Mouse (Mus musculus) stomach, embryonic 15.5 days (tissue): Measurements from ENCODE around the gene Dnajb12. TPM values are rescaled to one million over a fixed set of nuclear protein-coding genes. Genes with fewer than 3 reads are reported as not detected.

Source experiments
- ATAC-seq: fragments of 200-750 bp; cut with Nextera tagmentation; 2 replicates; pipeline ENCODE4 v1.8.0; 2017; ENCODE audit warnings: low read depth, moderate number of reproducible peaks, moderate TSS enrichment; ENCODE audit not compliant: insufficient read depth, low FRiP score
- H3K27ac ChIP-seq: fragments of 300-500 bp; sonication (generic); 2 replicates; pipeline ENCODE4 v1.5.1; 2015; ENCODE audit warnings: mild to moderate bottlenecking, inconsistent platforms
- H3K27me3 ChIP-seq: fragments of 300-500 bp; sonication (generic); replicated peaks from 2 replicates; pipeline ENCODE4 v1.6.1; 2015; ENCODE audit warnings: inconsistent platforms
- H3K36me3 ChIP-seq: fragments of 300-500 bp; sonication (generic); 2 replicates; pipeline ENCODE4 v1.6.1; 2015; ENCODE audit warnings: inconsistent platforms
- H3K4me1 ChIP-seq: fragments of 300-500 bp; sonication (generic); 2 replicates; pipeline ENCODE4 v1.6.1; 2015; ENCODE audit warnings: inconsistent platforms
- H3K4me2 ChIP-seq: fragments of 300-500 bp; sonication (generic); 2 replicates; pipeline ENCODE4 v1.6.1; 2015; ENCODE audit warnings: mild to moderate bottlenecking, inconsistent platforms
- H3K4me3 ChIP-seq: fragments of 300-500 bp; sonication (generic); replicated peaks from 2 replicates; pipeline ENCODE4 v1.5.1; 2015; ENCODE audit warnings: inconsistent platforms
- H3K9ac ChIP-seq: fragments of 300-500 bp; sonication (generic); 2 replicates; pipeline ENCODE4 v1.6.1; 2015; ENCODE audit warnings: inconsistent platforms
- H3K9me3 ChIP-seq: fragments of 300-500 bp; sonication (generic); 2 replicates; pipeline ENCODE4 v1.6.1; 2016; ENCODE audit warnings: inconsistent platforms
- WGBS: fragments of 180-500 bp; shearing (Covaris S2); methylation state at CpG from one replicate; pipeline ENCODE4 v1.1.7; 2015; 5-methylcytosine and 5-hydroxymethylcytosine counted together
- polyA plus RNA-seq: library from polyadenylated mRNA; unstranded; fragments of >200 nt; fragmentation: Nextera tagmentation; extraction: Ambion mirVana; gene quantifications from 2 replicates; pipeline ENCODE4 v1.2.1, GENCODE M21; 2015

Gene Dnajb12
- 20.6 and 22.0 TPM in 2 replicates for polyA plus RNA-seq

DNA sequence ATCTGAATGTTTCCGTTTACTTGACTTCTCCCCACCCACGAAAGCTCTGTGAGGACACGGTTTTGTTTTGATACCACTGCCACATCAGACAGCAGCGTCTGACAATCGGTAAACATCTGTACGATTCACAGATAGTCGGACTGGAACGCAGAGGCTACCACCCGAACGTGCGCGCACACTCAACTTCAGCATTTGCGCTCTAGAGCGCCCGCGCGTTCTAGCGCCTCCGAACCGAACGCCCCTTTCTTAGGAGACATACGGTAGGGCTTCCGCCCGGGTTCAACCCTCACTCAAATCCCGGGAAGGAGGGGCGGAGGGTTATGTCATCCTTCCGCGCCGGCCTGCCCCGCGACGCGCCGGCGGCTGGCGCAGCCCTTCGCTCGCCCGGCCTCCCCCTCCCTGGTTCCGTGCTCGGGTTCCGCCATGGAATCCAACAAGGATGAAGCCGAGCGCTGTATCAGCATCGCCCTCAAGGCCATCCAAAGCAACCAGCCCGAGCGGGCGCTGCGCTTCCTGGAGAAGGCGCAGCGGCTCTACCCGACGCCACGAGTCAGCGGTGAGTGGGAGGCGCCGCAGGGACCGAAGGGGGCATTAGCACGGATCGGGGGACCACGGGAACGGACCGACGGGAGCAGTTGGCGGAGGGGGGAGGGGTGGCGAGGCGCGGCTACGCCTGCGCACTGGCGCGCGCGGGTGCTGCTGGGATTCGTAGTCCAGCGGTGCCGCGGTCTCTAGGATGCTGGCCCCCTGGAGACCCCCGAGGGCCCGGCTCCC, at the start of gene Dnajb12:
Gene Dnajb12 (plus strand): TSS at position 302 of the 774 bp plus-strand sequence.
- peak within 1 kb of the TSS; percentile 100 for H3K27ac ChIP-seq
- H3K27me3 ChIP-seq, result no peaks in the 10 kb centered on the region
- WGBS, result under 1% methylated on average over 78 of the region's 80 CpGs
- H3K4me1 ChIP-seq, result peaks cover 16% of the 10 kb centered on the region
- H3K4me3 ChIP-seq, result peak within 1 kb of the TSS; percentile 89
- peak; percentile 88 for ATAC-seq
- no peaks in the 10 kb centered on the region for H3K9me3 ChIP-seq
- H3K4me2 ChIP-seq, result peak within 1 kb of the TSS; percentile 72
- H3K9ac ChIP-seq, result peak within 1 kb of the TSS; percentile 90
- H3K36me3 ChIP-seq, result peaks cover 3% of the 10 kb centered on the region; the same call in 1 of the 2 replicates

DNA sequence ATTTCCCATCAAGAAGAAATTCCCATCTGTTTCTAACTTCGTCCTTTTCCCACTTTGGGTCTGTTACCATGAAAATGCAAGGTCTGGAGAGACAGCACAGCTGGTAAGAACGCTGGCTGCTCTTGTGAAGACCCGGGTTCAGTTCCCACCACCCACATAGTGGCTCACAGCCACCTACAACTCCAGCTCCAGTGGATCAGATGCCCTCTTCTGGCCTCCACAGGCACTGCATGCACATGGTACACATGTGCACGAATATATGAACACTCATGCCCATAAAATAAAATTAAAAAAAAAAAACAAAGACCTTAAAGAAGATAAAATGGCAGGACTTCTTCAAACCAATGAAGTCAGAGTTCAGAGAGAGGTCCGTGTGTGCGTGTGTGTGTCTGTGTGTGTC, 49.5 kb upstream of the Dnajb12 start:
- no peak overlapping the region for H3K27ac ChIP-seq
- H3K4me1 ChIP-seq, result no peaks in the 10 kb centered on the region
- H3K27me3 ChIP-seq, result no peaks in the 10 kb centered on the region
- H3K4me2 ChIP-seq, result no peak overlapping the region
- no peaks in the 10 kb centered on the region for H3K9me3 ChIP-seq
- H3K36me3 ChIP-seq, result peaks cover 23% of the 10 kb centered on the region
- H3K4me3 ChIP-seq, result no peak overlapping the region
- ATAC-seq, result no peak
- 92% methylated on average over 6 of the region's 6 CpGs for WGBS
- no peak overlapping the region for H3K9ac ChIP-seq

DNA sequence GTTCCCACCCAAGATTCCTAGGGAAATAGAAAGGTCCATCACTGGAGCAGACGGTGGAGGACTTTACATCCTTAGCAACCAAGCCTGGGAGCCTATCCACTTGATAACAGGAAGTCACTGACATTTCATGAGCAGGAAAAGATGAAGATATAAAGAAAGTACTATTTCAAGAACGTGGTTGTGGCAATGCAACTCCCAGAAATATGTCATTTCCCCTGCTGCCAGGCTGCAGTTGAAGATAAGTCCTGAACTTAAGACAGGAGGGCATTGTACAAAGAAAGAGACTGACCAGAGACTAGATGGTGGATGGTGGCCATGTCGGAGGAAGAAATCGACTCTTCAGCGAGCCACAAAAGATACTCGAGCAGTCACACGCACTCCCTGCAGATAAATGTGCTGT, 47.4 kb upstream of the Dnajb12 start:
- 61% methylated on average over 7 of the region's 7 CpGs for WGBS
- Histone ChIP-seq H3K4me3 (no peak overlapping the region), H3K36me3 (peaks cover 23% of the 10 kb centered on the region), H3K27me3 (no peaks in the 10 kb centered on the region), H3K27ac (no peak overlapping the region), H3K9me3 (no peaks in the 10 kb centered on the region), H3K4me1 (no peaks in the 10 kb centered on the region), H3K9ac (no peak overlapping the region), H3K4me2 (no peak overlapping the region)
- ATAC-seq, result no peak

- Histone ChIP-seq H3K9ac (no peak overlapping the region), H3K4me2 (no peak overlapping the region), H3K36me3 (no peaks in the 10 kb centered on the region), H3K4me1 (0 out of 2 replicates have a peak, but pooled peaks cover 3% of the 10 kb centered on the region), H3K9me3 (no peaks in the 10 kb centered on the region), H3K27ac (no peak overlapping the region), H3K4me3 (no peak overlapping the region), H3K27me3 (no peaks in the 10 kb centered on the region)
- 76% methylated on average over 14 of the region's 14 CpGs for WGBS
- no peak for ATAC-seq
Measured at GRCm38 (mm10) chr10:59835301-59836155, 43.8 kb upstream of the Dnajb12 start.

GRCm38 (mm10) chr10:59837490-59837889, 41.9 kb upstream of the Dnajb12 start:
- H3K9ac ChIP-seq, result no peak overlapping the region
- no peaks in the 10 kb centered on the region for H3K9me3 ChIP-seq
- no peak overlapping the region for H3K4me2 ChIP-seq
- WGBS, result 67% methylated on average over 5 of the region's 5 CpGs
- H3K4me3 ChIP-seq, result no peak overlapping the region
- H3K27me3 ChIP-seq, result no peaks in the 10 kb centered on the region
- no peaks in the 10 kb centered on the region for H3K36me3 ChIP-seq
- 0 out of 2 replicates have a peak, but pooled peaks cover 3% of the 10 kb centered on the region for H3K4me1 ChIP-seq
- H3K27ac ChIP-seq, result no peak overlapping the region
- no peak for ATAC-seq

- Histone ChIP-seq H3K4me2 (no peak overlapping the region), H3K9ac (no peak overlapping the region), H3K4me1 (0 out of 2 replicates have a peak, but pooled peaks cover 3% of the 10 kb centered on the region), H3K9me3 (no peaks in the 10 kb centered on the region), H3K4me3 (no peak overlapping the region), H3K36me3 (no peaks in the 10 kb centered on the region), H3K27ac (no peak overlapping the region), H3K27me3 (no peaks in the 10 kb centered on the region)
- WGBS, result 91% methylated on average over 8 of the region's 8 CpGs
- no peak for ATAC-seq
Measured at GRCm38 (mm10) chr10:59841434-59841833, 37.9 kb upstream of the Dnajb12 start.

GRCm38 (mm10) chr10:59843125-59843524, 36.2 kb upstream of the Dnajb12 start:
- Histone ChIP-seq H3K4me2 (no peak overlapping the region), H3K9ac (no peak overlapping the region), H3K9me3 (no peaks in the 10 kb centered on the region), H3K4me3 (no peak overlapping the region), H3K27me3 (no peaks in the 10 kb centered on the region), H3K4me1 (0 out of 2 replicates have a peak, but pooled peaks cover 3% of the 10 kb centered on the region), H3K27ac (no peak overlapping the region), H3K36me3 (no peaks in the 10 kb centered on the region)
- ATAC-seq, result no peak
- 28% methylated on average over 5 of the region's 5 CpGs for WGBS

DNA sequence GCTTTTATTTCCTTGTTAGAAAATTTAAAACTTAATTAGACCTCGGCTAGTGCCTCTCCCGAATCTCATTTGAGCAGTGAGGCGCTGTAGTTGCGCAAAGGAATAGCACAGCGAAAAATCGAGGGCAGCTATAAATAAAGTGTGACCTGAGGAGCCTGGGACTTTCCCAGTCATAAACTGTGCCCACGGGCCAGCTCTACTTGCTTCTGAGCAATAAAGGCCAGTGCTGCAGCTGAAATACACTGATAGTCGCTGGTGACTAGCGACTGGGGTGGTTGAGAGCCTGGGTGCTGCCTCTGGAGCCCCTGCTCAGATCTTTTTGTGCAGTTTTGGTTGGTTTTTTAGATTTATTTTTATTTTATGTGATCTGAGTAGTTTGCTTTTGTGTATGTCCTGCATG, 34.7 kb upstream of the Dnajb12 start:
- 74% methylated on average over 9 of the region's 9 CpGs for WGBS
- Histone ChIP-seq H3K27me3 (no peaks in the 10 kb centered on the region), H3K4me2 (no peak overlapping the region), H3K27ac (no peak overlapping the region), H3K9ac (no peak overlapping the region), H3K9me3 (no peaks in the 10 kb centered on the region), H3K36me3 (no peaks in the 10 kb centered on the region), H3K4me3 (no peak overlapping the region), H3K4me1 (no peaks in the 10 kb centered on the region)
- no peak for ATAC-seq

GRCm38 (mm10) chr10:59846416-59846815, 32.9 kb upstream of the Dnajb12 start:
- no peaks in the 10 kb centered on the region for H3K27me3 ChIP-seq
- no peaks in the 10 kb centered on the region for H3K4me1 ChIP-seq
- no peaks in the 10 kb centered on the region for H3K9me3 ChIP-seq
- H3K27ac ChIP-seq, result no peak overlapping the region
- no peak overlapping the region for H3K9ac ChIP-seq
- WGBS, result 82% methylated on average over 6 of the region's 6 CpGs
- no peak overlapping the region for H3K4me3 ChIP-seq
- H3K36me3 ChIP-seq, result no peaks in the 10 kb centered on the region
- no peak for ATAC-seq
- H3K4me2 ChIP-seq, result no peak overlapping the region

GRCm38 (mm10) chr10:59848079-59848877, 31.1 kb upstream of the Dnajb12 start:
- Histone ChIP-seq H3K4me3 (no peak overlapping the region), H3K9me3 (no peaks in the 10 kb centered on the region), H3K27me3 (no peaks in the 10 kb centered on the region), H3K4me2 (no peak overlapping the region), H3K4me1 (no peaks in the 10 kb centered on the region), H3K36me3 (no peaks in the 10 kb centered on the region), H3K27ac (no peak overlapping the region), H3K9ac (no peak overlapping the region)
- no peak for ATAC-seq
- WGBS, result 74% methylated on average over 11 of the region's 11 CpGs

- Histone ChIP-seq H3K27ac (no peak overlapping the region), H3K4me3 (no peak overlapping the region), H3K4me2 (no peak overlapping the region), H3K27me3 (no peaks in the 10 kb centered on the region), H3K9ac (no peak overlapping the region), H3K4me1 (no peaks in the 10 kb centered on the region), H3K36me3 (no peaks in the 10 kb centered on the region), H3K9me3 (no peaks in the 10 kb centered on the region)
- ATAC-seq, result no peak
- 72% methylated on average over 9 of the region's 9 CpGs for WGBS
Measured at GRCm38 (mm10) chr10:59848953-59849352, 30.4 kb upstream of the Dnajb12 start.
